Mouse (Mus musculus): ENCODE data around the gene Htr1d.

The Htr1d gene

DNA sequence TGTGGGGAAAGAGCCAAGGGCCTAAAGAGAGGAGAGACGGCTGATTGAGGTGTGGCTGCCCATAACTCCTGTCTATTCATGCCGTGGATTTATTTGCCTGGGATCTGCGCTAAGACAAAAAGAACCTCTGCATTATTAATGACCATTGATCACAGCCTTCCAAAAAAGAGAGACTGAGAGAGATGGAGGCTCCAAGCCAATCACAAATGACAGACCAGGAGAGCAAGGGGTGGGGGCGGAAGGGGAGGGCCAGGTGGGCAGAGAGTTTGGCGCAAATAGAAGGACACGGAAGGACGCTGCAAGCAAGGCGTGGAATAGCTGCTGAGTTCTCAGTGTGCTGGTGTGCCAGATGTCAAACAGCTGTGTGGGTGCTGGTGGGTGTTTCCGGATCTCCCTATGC lies at the start of gene Htr1d:
Gene Htr1d (plus strand): TSS at position 301 of the 400 bp plus-strand sequence.
- no peak for DNase-seq

GRCm38 (mm10) chr4:136377001-136377400 lies 46.3 kb upstream of the Htr1d start:
- no peak for DNase-seq

- DNase-seq: no peak
These were observed 40.3 kb upstream of the Htr1d start for GRCm38 (mm10) chr4:136383052-136383451.

GRCm38 (mm10) chr4:136383839-136384238 lies 39.5 kb upstream of the Htr1d start:
- DNase-seq: peak in 1 of 2 experiments; percentile 5

GRCm38 (mm10) chr4:136387261-136387660 lies 36.1 kb upstream of the Htr1d start:
- no peak for DNase-seq

DNA sequence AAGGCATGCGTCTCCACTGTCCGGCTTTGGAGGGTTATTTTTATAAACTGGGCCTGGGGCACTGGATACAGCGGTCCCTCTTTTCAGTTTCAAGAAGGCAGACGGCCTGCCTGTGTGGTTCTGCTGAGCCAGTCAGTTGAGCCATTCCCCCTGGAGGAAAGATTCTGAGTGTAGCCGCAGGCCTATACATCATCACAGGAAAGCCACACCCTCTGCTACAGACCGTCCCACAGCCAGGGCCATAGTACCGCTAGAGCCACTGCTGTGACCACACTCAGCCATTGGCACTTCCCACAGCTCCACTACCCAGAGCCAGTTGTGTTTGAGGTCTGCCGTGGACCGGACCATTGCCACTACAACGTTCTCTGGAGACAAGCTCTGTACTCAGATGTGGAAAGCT lies 21.5 kb upstream of the Htr1d start:
- no peak for DNase-seq

- no peak for DNase-seq
These were observed 15.5 kb upstream of the Htr1d start for GRCm38 (mm10) chr4:136407831-136408230.

- no peak for DNase-seq
These were observed 11.1 kb upstream of the Htr1d start for GRCm38 (mm10) chr4:136411995-136412765.

GRCm38 (mm10) chr4:136415477-136415876 lies 7.8 kb upstream of the Htr1d start:
- DNase-seq: no peak

GRCm38 (mm10) chr4:136418962-136419361 lies 4.4 kb upstream of the Htr1d start:
- DNase-seq: peak; percentile 14 to 44

DNA sequence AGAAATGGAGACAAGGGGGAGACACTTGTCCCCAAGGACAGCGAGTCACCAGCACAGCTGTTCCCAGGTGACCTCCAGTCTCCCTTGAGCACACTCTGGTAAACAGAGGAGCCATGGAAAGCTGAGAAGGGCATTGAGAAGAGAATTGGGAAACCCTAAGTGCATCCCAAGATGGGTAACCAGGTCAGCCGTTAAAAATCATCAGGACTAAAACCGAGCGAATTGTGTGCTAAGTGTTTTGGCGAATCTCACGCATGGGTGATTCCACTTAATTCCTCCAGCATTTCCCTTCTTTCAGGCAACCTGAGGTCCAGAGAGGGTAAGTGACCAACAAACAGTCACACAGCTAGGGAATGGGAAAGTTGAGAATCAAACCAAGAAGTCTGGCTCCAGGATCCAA lies 3.9 kb upstream of the Htr1d start:
- DNase-seq: no peak

DNA sequence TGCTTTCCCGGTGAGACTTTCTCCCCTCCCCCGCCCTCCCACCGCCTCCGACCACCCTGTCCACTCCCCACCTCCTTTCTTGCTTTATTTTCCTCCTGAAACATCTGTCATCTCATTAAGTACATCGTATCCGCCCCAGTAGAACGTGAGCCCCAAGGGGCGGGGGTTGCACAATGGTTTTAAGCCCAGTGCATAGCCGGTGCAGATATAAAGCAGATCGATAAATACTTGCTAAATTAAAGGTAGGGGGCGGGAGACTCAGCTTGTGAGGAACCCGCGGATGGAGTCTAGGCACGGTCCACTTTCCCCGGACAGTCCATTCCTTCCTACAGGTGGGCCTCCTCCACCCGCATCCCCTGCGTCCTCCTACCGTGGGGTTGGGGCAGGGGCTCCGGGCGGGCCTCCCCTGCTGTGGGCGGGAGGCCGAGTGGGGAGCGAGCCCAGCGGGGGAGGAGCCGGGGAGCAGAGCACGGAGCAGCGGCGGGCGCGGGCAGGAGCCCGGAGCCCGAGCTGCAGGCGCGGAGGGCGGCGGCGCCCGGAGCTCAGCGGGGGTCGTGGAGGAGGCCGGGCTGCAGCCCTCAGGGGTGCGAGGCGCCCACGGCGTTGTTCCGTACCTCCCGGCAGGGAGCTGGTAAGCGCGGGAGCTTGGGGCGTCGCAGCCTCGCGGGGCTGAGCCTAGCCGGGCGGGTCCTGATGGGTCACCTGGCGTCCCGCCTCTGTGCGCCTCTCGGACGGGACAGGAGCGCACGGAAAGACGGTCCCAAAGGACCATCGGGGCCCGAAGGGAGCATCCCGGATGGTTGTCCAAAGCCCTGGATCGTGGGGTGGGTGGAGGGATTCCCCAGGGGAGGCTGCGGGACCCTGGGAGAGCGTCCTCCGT lies 1.0 kb downstream of the Htr1d start:
- DNase-seq: no peak

GRCm38 (mm10) chr4:136425000-136425288 lies 1.6 kb downstream of the Htr1d start:
- DNase-seq: peak; percentile 9 to 35

- no peak for DNase-seq
These were observed 7.5 kb downstream of the Htr1d start for GRCm38 (mm10) chr4:136430609-136431375.

DNA sequence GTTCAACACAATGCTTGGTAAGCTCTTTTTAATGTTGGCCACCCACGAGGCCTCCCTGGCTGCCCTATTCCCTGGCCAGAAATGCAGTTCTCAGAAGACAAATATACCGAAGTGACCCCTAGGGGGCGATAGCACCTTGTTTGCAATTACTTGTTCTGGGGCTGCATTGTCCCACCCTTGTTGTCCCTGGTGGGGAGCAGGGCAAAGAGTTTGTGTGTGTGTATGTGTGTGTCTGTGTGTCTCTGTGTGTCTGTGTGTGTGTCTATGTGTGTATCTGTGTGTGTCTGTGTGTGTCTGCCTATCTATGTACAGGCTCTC lies 8.0 kb downstream of the Htr1d start:
- DNase-seq: peak; percentile 19 to 67

- DNase-seq: no peak
These were observed 10.7 kb downstream of the Htr1d start for GRCm38 (mm10) chr4:136434029-136434428.

DNA sequence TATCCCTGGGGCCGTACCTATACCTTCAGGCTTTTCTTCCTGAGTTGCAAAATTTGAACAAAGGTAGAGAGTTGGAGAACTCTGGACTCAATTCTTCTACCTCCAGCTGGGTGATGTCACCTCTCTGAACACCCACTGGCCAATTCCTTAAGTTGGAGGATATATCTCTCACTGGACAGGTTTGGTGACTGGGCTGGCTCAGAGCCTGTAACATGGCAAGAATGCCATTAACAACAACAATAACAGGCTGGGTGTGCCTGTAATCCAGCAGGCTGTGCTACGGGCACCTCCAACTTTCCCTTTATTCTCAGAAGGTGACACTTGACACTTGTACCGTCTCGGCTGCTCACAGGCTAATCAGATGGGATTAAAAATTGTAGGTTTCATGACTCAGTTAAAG lies 15.8 kb downstream of the Htr1d start:
- DNase-seq: peak in 1 of 2 experiments; percentile 52

DNA sequence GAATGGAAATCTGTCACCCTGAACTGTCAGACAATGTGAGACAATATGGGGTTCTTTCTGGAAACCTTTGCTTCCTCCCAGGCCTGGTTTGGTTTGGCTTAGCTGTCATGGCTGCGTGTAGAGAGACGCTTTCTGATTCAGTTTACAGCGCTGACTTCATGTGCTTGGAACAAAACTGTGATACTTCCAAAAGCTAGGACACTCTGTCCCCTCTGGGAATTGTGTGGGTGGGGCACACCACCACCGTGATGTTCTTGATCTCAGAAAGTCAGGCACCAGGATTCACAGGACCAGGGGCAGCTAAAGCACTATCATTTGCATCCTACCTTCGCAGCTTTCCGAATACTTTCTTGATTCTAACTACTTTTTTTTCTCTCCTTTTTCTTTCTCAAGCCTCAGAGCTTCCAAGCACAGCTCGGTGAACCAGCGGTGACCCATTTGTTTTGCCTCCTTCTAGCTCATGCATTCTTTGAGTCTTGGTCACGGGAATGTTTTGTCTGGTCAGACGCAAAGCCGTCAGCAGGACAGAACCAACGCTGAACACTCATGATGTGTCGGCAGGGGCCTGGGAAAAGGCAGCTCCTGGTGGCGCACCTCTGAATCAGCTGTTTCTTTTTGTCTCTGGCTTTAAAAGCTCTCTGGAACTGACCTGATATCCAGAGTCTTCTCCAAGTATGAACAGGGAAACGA lies 18.2 kb downstream of the Htr1d start:
- DNase-seq: no peak

DNA sequence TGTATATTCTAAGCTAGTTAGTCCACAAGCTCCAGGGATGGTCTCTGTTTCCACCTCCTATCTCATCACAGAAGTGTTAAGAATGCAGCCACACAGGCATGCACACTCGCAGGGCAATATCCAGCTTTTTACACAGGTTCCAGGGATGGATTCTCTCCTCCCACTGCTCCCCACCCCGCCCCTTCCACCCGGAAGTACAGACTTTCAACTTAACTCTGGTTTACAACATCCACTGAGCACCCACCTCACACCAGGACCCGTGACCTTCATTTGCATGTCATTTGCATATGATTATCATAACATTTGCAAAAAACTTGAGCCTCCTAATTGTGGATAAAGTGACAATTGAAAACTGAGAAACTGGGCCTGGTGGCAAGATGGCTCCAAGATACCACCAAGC lies 21.2 kb downstream of the Htr1d start:
- no peak for DNase-seq

DNA sequence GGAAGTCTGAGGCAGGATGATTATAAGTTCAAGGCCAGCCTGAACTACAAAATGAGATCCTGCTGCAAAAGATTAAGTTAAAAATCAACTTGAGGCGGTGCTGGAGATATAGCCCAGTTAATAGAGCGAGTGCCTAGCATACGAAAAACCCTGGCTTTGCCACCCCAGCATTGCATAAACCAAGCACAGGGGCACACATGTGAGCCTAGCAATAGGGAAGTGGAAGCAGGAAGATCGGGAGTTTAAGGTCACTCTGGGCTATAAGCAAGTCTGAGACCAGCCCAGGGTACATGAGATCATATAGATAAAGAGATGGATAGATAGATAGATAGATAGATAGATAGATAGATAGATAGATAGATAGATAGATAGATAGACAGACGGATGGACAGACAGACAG lies 26.5 kb downstream of the Htr1d start:
- no peak for DNase-seq

- DNase-seq: no peak
These were observed 26.9 kb downstream of the Htr1d start for GRCm38 (mm10) chr4:136450271-136450670.

DNA sequence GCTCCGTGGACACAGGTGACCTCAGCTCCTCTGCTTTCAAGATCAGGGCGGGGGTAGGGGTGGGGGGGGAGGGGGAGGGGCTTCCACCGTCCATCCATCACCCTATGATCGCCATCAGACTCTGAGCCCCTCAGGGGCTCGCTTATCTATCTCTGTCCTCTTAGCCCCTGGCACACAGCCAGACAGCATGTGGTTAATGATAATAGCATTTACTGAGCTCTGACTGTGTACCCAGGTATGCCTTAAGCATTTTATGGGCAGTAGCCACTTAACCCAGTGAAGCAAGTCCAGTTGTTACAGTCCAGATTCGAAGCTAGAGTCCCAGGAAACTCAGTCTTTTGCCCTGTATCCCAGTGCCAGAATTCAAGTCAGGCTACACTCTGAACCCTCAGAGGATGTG lies 28.2 kb downstream of the Htr1d start:
- DNase-seq: no peak

- no peak for DNase-seq
These were observed 29.0 kb downstream of the Htr1d start for GRCm38 (mm10) chr4:136452286-136452685.

All from lung, adult 18-20 months (tissue).